In the genomic region with DNA sequence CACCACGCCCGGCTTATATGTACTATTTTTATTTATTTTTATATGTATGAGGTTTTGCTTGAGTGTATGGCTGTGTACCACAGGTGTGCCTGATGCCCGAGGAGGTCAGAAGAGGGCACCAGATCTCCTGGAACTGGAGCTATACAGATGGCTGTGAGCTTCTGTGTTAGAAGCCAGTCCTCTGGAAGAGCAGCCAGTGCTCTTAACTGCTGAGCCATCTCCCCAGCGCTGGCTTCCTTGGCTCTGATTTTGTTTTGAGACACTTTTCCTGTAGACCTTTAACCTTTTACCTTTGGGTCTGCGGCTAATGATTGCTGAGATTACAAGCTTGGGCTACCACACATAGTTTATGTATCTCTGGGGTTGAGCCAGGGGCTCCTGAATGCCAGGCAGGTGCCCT, we compare ENCODE assay signal across 1 mouse cellular context.
TF ChIP-seq lines count a peak whose summit lies in the region.

No protein-coding gene starts in this region.

TF ChIP-seq in CH12.LX, 34 proteins besides CTCF, POLR2A, EP300 and RAD21 (continued from another document):
- TF ChIP-seq SMC3 (IDR thresholded peaks at IDR 0.05; ENCODE audit: low read depth, low read length), result no peak
- TF ChIP-seq UBTF (IDR thresholded peaks at IDR 0.05; ENCODE audit: low read depth, low read length), result no peak
TF ChIP-seq in CH12.LX: peak in this region for 0.
